Mouse (Mus musculus) midbrain, embryonic 14.5 days (tissue): ENCODE measurements at regions not wholly inside any gene's neighbourhood (a gene's known extent, or its start where the extent isn't known, plus 50 kb on each side); places are given as distances from the start of the nearest gene placed in this dataset.
A peak's percentile ranks its signal among the peaks of the same experiment; 100 is the strongest.

ENCODE experiments used
- ATAC-seq: fragments of 200-750 bp; cut with Nextera tagmentation; 2 replicates; pipeline ENCODE4 v1.8.0; 2017; ENCODE audit warnings: moderate number of reproducible peaks, moderate library complexity; ENCODE audit not compliant: low FRiP score, low TSS enrichment
- DNase-seq: peaks from one replicate; pipeline ENCODE4 v3.0.0-alpha.2; 2015
- H3K27ac ChIP-seq: fragments of 300-500 bp; sonication (generic); replicated peaks from 2 replicates; pipeline ENCODE4 v1.5.1; 2014; ENCODE audit warnings: mild to moderate bottlenecking, low read depth, low read length, moderate library complexity
- H3K27me3 ChIP-seq: fragments of 300-500 bp; sonication (generic); 2 replicates; pipeline ENCODE4 v1.6.1; 2014; ENCODE audit warnings: low read length, control low read depth, mixed read lengths; ENCODE audit not compliant: control insufficient read depth, insufficient read depth
- H3K36me3 ChIP-seq: fragments of 300-500 bp; sonication (generic); 2 replicates; pipeline ENCODE4 v1.6.1; 2014; ENCODE audit warnings: low read length, control low read depth; ENCODE audit not compliant: control insufficient read depth, insufficient read depth
- H3K4me1 ChIP-seq: fragments of 300-500 bp; sonication (generic); 2 replicates; pipeline ENCODE4 v1.6.1; 2014; ENCODE audit warnings: mild to moderate bottlenecking, antibody characterized with exemption, low read length, control low read depth; ENCODE audit not compliant: control insufficient read depth, insufficient read depth
- H3K4me2 ChIP-seq: fragments of 300-500 bp; sonication (generic); 2 replicates; pipeline ENCODE4 v1.6.1; 2014; ENCODE audit warnings: mild to moderate bottlenecking, low read length, moderate library complexity
- H3K4me3 ChIP-seq: fragments of 300-500 bp; sonication (generic); replicated peaks from 2 replicates; pipeline ENCODE4 v1.5.1; 2014; ENCODE audit warnings: low read depth, low read length
- H3K9ac ChIP-seq: fragments of 300-500 bp; sonication (generic); replicated peaks from 2 replicates; pipeline ENCODE4 v1.6.1; 2014; ENCODE audit warnings: mild to moderate bottlenecking, low read length, moderate library complexity
- H3K9me3 ChIP-seq: fragments of 300-500 bp; sonication (generic); 2 replicates; pipeline ENCODE4 v1.6.1; 2016; ENCODE audit warnings: low read length, control low read depth, mixed read lengths; ENCODE audit not compliant: control insufficient read depth
- WGBS: fragments of 180-500 bp; shearing (Covaris S2); extraction: QIAGEN DNeasy Blood & Tissue Kit; methylation state at CpG from one replicate; pipeline ENCODE4 v1.1.7; 2014; 5-methylcytosine and 5-hydroxymethylcytosine counted together

GRCm38 (mm10) chr17:62210441-62211025 is 670.6 kb downstream of the Efna5 start:
- no peaks in the 10 kb centered on the region for H3K4me1 ChIP-seq
- ATAC-seq (no peak), DNase-seq (no peak)
- H3K9ac ChIP-seq = no peak overlapping the region
- no peaks in the 10 kb centered on the region for H3K9me3 ChIP-seq
- no peak overlapping the region for H3K4me3 ChIP-seq
- no peaks in the 10 kb centered on the region for H3K27me3 ChIP-seq
- H3K27ac ChIP-seq = no peak overlapping the region
- no peaks in the 10 kb centered on the region for H3K36me3 ChIP-seq
- WGBS = 81% methylated on average over 9 of the region's 9 CpGs
- H3K4me2 ChIP-seq = no peak overlapping the region

- Histone ChIP-seq H3K27ac (no peak overlapping the region), H3K4me3 (no peak overlapping the region), H3K9ac (no peak overlapping the region), H3K36me3 (no peaks in the 10 kb centered on the region), H3K4me2 (no peak overlapping the region), H3K9me3 (no peaks in the 10 kb centered on the region), H3K4me1 (no peaks in the 10 kb centered on the region), H3K27me3 (no peaks in the 10 kb centered on the region)
- no peak for DNase-seq
- WGBS = 83% methylated on average over 2 of the region's 2 CpGs
- no peak for ATAC-seq
Measured at GRCm38 (mm10) chr17:62202658-62203057, 678.5 kb downstream of the Efna5 start.

GRCm38 (mm10) chr17:62200491-62200890 is 680.6 kb downstream of the Efna5 start:
- Histone ChIP-seq H3K27me3 (no peaks in the 10 kb centered on the region), H3K4me2 (no peak overlapping the region), H3K4me3 (no peak overlapping the region), H3K9ac (no peak overlapping the region), H3K9me3 (no peaks in the 10 kb centered on the region), H3K4me1 (no peaks in the 10 kb centered on the region), H3K36me3 (no peaks in the 10 kb centered on the region), H3K27ac (no peak overlapping the region)
- DNase-seq (no peak), ATAC-seq (no peak)
- WGBS = 85% methylated on average over 4 of the region's 4 CpGs

- H3K4me2 ChIP-seq = no peak overlapping the region
- H3K4me3 ChIP-seq = no peak overlapping the region
- no peaks in the 10 kb centered on the region for H3K27me3 ChIP-seq
- H3K36me3 ChIP-seq = no peaks in the 10 kb centered on the region
- ATAC-seq (no peak), DNase-seq (no peak)
- no peak overlapping the region for H3K9ac ChIP-seq
- H3K4me1 ChIP-seq = no peaks in the 10 kb centered on the region
- 74% methylated on average over 6 of the region's 6 CpGs for WGBS
- no peak overlapping the region for H3K27ac ChIP-seq
- H3K9me3 ChIP-seq = no peaks in the 10 kb centered on the region
Measured at GRCm38 (mm10) chr17:62199559-62199958, 681.6 kb downstream of the Efna5 start.

DNA sequence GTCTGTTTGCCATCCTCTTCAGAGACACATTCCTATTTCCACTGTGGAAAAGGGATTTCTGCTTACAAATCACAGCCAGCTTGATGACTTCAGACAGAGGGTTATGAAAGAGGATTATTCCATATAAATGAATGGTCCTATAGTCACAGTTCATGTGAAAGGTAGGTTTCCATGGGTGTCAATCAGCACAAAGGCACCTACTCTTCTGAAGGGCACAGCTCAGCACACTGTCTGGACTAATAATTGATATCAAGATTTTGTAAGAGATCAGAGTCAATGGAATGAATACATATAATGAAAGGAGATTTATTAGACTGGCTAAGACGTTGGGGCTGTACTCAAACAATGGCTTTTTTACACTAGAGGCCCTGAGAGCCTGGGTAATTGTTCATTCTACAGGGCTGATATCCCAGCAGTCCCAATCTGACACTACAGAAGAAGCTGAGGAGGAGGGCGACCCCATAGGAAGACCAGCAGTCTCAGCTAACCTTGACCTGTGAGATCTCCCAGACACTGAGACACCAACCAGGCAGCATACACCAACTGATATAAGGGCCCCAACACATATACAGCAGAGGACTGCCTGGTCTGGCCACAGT is 702.4 kb downstream of the Efna5 start:
- DNase-seq (peak; percentile 8), ATAC-seq (peak; percentile 50)
- 21% methylated on average over 2 of the region's 2 CpGs for WGBS
- no peak overlapping the region for H3K27ac ChIP-seq
- H3K36me3 ChIP-seq = no peaks in the 10 kb centered on the region
- H3K9me3 ChIP-seq = no peaks in the 10 kb centered on the region
- no peak overlapping the region for H3K4me2 ChIP-seq
- H3K4me1 ChIP-seq = no peaks in the 10 kb centered on the region
- no peak overlapping the region for H3K9ac ChIP-seq
- H3K4me3 ChIP-seq = no peak overlapping the region
- no peaks in the 10 kb centered on the region for H3K27me3 ChIP-seq

GRCm38 (mm10) chr17:62176336-62176735 is 704.8 kb downstream of the Efna5 start:
- H3K4me2 ChIP-seq = no peak overlapping the region
- no peaks in the 10 kb centered on the region for H3K4me1 ChIP-seq
- no peaks in the 10 kb centered on the region for H3K36me3 ChIP-seq
- DNase-seq = peak; percentile 11
- H3K9me3 ChIP-seq = no peaks in the 10 kb centered on the region
- WGBS = 86% methylated on average over 5 of the region's 5 CpGs
- no peak for ATAC-seq
- H3K4me3 ChIP-seq = no peak overlapping the region
- H3K9ac ChIP-seq = no peak overlapping the region
- H3K27ac ChIP-seq = no peak overlapping the region
- no peaks in the 10 kb centered on the region for H3K27me3 ChIP-seq

- no peak for ATAC-seq
- no peak overlapping the region for H3K4me3 ChIP-seq
- 95% methylated on average over 5 of the region's 5 CpGs for WGBS
- no peaks in the 10 kb centered on the region for H3K27me3 ChIP-seq
- no peak overlapping the region for H3K27ac ChIP-seq
- no peaks in the 10 kb centered on the region for H3K36me3 ChIP-seq
- H3K9me3 ChIP-seq = no peaks in the 10 kb centered on the region
- no peak for DNase-seq
- no peak overlapping the region for H3K9ac ChIP-seq
- H3K4me2 ChIP-seq = no peak overlapping the region
- no peaks in the 10 kb centered on the region for H3K4me1 ChIP-seq
Measured at GRCm38 (mm10) chr17:62172305-62172704, 708.8 kb downstream of the Efna5 start.

- Histone ChIP-seq H3K4me1 (no peaks in the 10 kb centered on the region), H3K27me3 (no peaks in the 10 kb centered on the region), H3K9me3 (no peaks in the 10 kb centered on the region), H3K27ac (no peak overlapping the region), H3K9ac (no peak overlapping the region), H3K36me3 (no peaks in the 10 kb centered on the region), H3K4me3 (no peak overlapping the region), H3K4me2 (no peak overlapping the region)
- 90% methylated on average over 4 of the region's 4 CpGs for WGBS
- ATAC-seq (no peak), DNase-seq (no peak)
Measured at GRCm38 (mm10) chr17:62171532-62171931, 709.6 kb downstream of the Efna5 start.

DNA sequence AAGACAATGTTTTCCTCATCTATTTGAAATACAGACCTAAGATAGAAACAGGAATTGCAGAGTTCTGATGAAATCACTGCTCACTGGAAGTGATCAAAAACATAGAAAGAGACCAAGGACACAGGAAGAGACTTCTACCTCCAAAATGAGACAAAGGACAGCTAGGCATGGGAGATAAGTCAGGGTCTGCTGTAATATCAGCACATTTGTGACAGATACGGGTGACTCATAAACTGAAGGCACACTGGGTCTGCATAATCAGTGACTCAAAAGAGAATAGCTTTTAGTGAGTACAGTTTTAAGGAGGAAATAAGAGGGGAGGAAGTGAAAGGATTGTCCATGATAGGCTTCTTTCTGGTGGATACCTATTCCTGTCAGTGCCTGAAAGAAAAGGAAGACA is 719.7 kb downstream of the Efna5 start:
- Histone ChIP-seq H3K27me3 (no peaks in the 10 kb centered on the region), H3K36me3 (no peaks in the 10 kb centered on the region), H3K4me1 (no peaks in the 10 kb centered on the region), H3K27ac (no peak overlapping the region), H3K9me3 (no peaks in the 10 kb centered on the region), H3K9ac (no peak overlapping the region), H3K4me3 (no peak overlapping the region), H3K4me2 (no peak overlapping the region)
- 82% methylated on average over 1 of the region's 1 CpGs for WGBS
- ATAC-seq (no peak), DNase-seq (no peak)
